Mouse (Mus musculus) limb, embryonic 14.5 days (tissue): ENCODE measurements at regions not wholly inside any gene's neighbourhood (a gene's known extent, or its start where the extent isn't known, plus 50 kb on each side); places are given as distances from the start of the nearest gene placed in this dataset.

Experiments
- ATAC-seq: fragments of 200-750 bp; cut with Nextera tagmentation; 2 replicates; pipeline ENCODE4 v1.8.0; 2017; ENCODE audit warnings: low read depth, moderate number of reproducible peaks, moderate TSS enrichment; ENCODE audit not compliant: low FRiP score
- DNase-seq: peaks from one replicate; pipeline ENCODE4 v3.0.0-alpha.2; 2015; ENCODE audit warnings: low spot score
- H3K27ac ChIP-seq: fragments of 300-500 bp; sonication (generic); replicated peaks from 2 replicates; pipeline ENCODE4 v1.5.1; 2014; ENCODE audit warnings: low read depth, mild to moderate bottlenecking, low read length, moderate library complexity, mixed read lengths
- H3K27me3 ChIP-seq: fragments of 300-500 bp; sonication (generic); 2 replicates; pipeline ENCODE4 v1.6.1; 2014; ENCODE audit warnings: low read length, mixed read lengths; ENCODE audit not compliant: control insufficient read depth, insufficient read depth
- H3K36me3 ChIP-seq: fragments of 300-500 bp; sonication (generic); 2 replicates; pipeline ENCODE4 v1.6.1; 2014; ENCODE audit warnings: mild to moderate bottlenecking, low read length, moderate library complexity, mixed read lengths; ENCODE audit not compliant: control insufficient read depth, insufficient read depth
- H3K4me1 ChIP-seq: fragments of 300-500 bp; sonication (generic); 2 replicates; pipeline ENCODE4 v1.6.1; 2014; ENCODE audit warnings: antibody characterized with exemption, low read length, mixed read lengths; ENCODE audit not compliant: control insufficient read depth, insufficient read depth
- H3K4me2 ChIP-seq: fragments of 300-500 bp; sonication (generic); replicated peaks from 2 replicates; pipeline ENCODE4 v1.6.1; 2014; ENCODE audit warnings: low read depth, mild to moderate bottlenecking, low read length, moderate library complexity; ENCODE audit not compliant: severe bottlenecking
- H3K4me3 ChIP-seq: fragments of 300-500 bp; sonication (generic); replicated peaks from 2 replicates; pipeline ENCODE4 v1.5.1; 2014; ENCODE audit warnings: low read length
- H3K9ac ChIP-seq: fragments of 300-500 bp; sonication (generic); 2 replicates; pipeline ENCODE4 v1.6.1; 2014; ENCODE audit warnings: mild to moderate bottlenecking, low read depth, low read length, moderate library complexity; ENCODE audit not compliant: severe bottlenecking
- H3K9me3 ChIP-seq: fragments of 300-500 bp; sonication (generic); 2 replicates; pipeline ENCODE4 v1.6.1; 2016; ENCODE audit warnings: low read length; ENCODE audit not compliant: control insufficient read depth
- POLR2A ChIP-seq: fragments of 200-500 bp; IDR thresholded peaks from 2 replicates; pipeline ENCODE4 v1.8.0; 2012; ENCODE audit warnings: inconsistent platforms, mild to moderate bottlenecking, moderate library complexity, borderline replicate concordance; ENCODE audit not compliant: insufficient read depth, insufficient read length; ENCODE audit errors: extremely low read depth
- WGBS: fragments of 180-500 bp; shearing (Covaris S2); extraction: QIAGEN DNeasy Blood & Tissue Kit; methylation state at CpG from one replicate; pipeline ENCODE4 v1.1.7; 2014; 5-methylcytosine and 5-hydroxymethylcytosine counted together

- Histone ChIP-seq H3K9ac (no peak overlapping the region), H3K9me3 (no peaks in the 10 kb centered on the region), H3K4me2 (no peak overlapping the region), H3K27ac (no peak overlapping the region), H3K4me1 (no peaks in the 10 kb centered on the region), H3K4me3 (no peak overlapping the region), H3K36me3 (no peaks in the 10 kb centered on the region), H3K27me3 (no peaks in the 10 kb centered on the region)
- no peak for TF ChIP-seq POLR2A
- ATAC-seq (no peak), DNase-seq (no peak)
- WGBS, result 85% methylated on average over 6 of the region's 6 CpGs
Measured at GRCm38 (mm10) chr12:80046625-80047303, 66.0 kb downstream of the Zfp36l1 start.

- Histone ChIP-seq H3K9me3 (no peaks in the 10 kb centered on the region), H3K4me3 (no peak overlapping the region), H3K9ac (no peak overlapping the region), H3K27ac (no peak overlapping the region), H3K4me2 (no peak overlapping the region), H3K4me1 (peaks cover 3% of the 10 kb centered on the region; the same call in 1 of the 2 replicates), H3K36me3 (no peaks in the 10 kb centered on the region), H3K27me3 (no peaks in the 10 kb centered on the region)
- 76% methylated on average over 11 of the region's 11 CpGs for whole genome bisulfite sequencing
- no peak for TF ChIP-seq POLR2A
- no peak for ATAC-seq
- no peak for DNase-seq
Measured at GRCm38 (mm10) chr12:80041510-80042324, 71.1 kb downstream of the Zfp36l1 start.

GRCm38 (mm10) chr12:80041012-80041411 is 71.8 kb downstream of the Zfp36l1 start:
- ATAC-seq (no peak), DNase-seq (no peak)
- WGBS, result 85% methylated on average over 6 of the region's 6 CpGs
- Histone ChIP-seq H3K27me3 (no peaks in the 10 kb centered on the region), H3K9ac (no peak overlapping the region), H3K27ac (no peak overlapping the region), H3K4me2 (no peak overlapping the region), H3K9me3 (no peaks in the 10 kb centered on the region), H3K4me3 (no peak overlapping the region), H3K36me3 (no peaks in the 10 kb centered on the region), H3K4me1 (peaks cover 3% of the 10 kb centered on the region; the same call in 1 of the 2 replicates)
- no peak for TF ChIP-seq POLR2A

GRCm38 (mm10) chr12:80040233-80040632 is 72.6 kb downstream of the Zfp36l1 start:
- no peak for DNase-seq
- 70% methylated on average over 9 of the region's 9 CpGs for WGBS
- Histone ChIP-seq H3K36me3 (no peaks in the 10 kb centered on the region), H3K9me3 (no peaks in the 10 kb centered on the region), H3K4me2 (no peak overlapping the region), H3K27me3 (no peaks in the 10 kb centered on the region), H3K27ac (no peak overlapping the region), H3K4me1 (peaks cover 8% of the 10 kb centered on the region), H3K9ac (no peak overlapping the region), H3K4me3 (no peak overlapping the region)
- no peak for TF ChIP-seq POLR2A
- no peak for ATAC-seq

- H3K4me1 ChIP-seq, result peaks cover 13% of the 10 kb centered on the region
- no peaks in the 10 kb centered on the region for H3K27me3 ChIP-seq
- TF ChIP-seq POLR2A, result no peak
- ATAC-seq (no peak), DNase-seq (no peak)
- WGBS, result 55% methylated on average over 1 of the region's 1 CpGs
- no peaks in the 10 kb centered on the region for H3K9me3 ChIP-seq
- no peak overlapping the region for H3K4me3 ChIP-seq
- H3K27ac ChIP-seq, result no peak overlapping the region
- H3K4me2 ChIP-seq, result no peak overlapping the region
- H3K9ac ChIP-seq, result no peak overlapping the region
- H3K36me3 ChIP-seq, result no peaks in the 10 kb centered on the region
Measured at GRCm38 (mm10) chr12:80039150-80039549, 73.7 kb downstream of the Zfp36l1 start.
